Mouse (Mus musculus) heart, embryonic 11.5 days (tissue): Measurements from ENCODE around the gene Klf15. TPM values are rescaled to one million over a fixed set of nuclear protein-coding genes. Genes with fewer than 3 reads are reported as not detected.

Source experiments
- ATAC-seq: fragments of 200-750 bp; cut with Nextera tagmentation; replicated peaks from 2 replicates; pipeline ENCODE4 v1.8.0; 2017; ENCODE audit warnings: moderate library complexity; ENCODE audit not compliant: insufficient number of reproducible peaks, low FRiP score, low TSS enrichment
- H3K27ac ChIP-seq: fragments of 300-500 bp; sonication (generic); 2 replicates; pipeline ENCODE4 v1.5.1; 2014; ENCODE audit warnings: mild to moderate bottlenecking, low read depth, low read length
- H3K27me3 ChIP-seq: fragments of 300-500 bp; sonication (generic); 2 replicates; pipeline ENCODE4 v1.6.1; 2014; ENCODE audit warnings: mild to moderate bottlenecking, low read length, mixed read lengths; ENCODE audit not compliant: control insufficient read depth, insufficient read depth
- H3K36me3 ChIP-seq: fragments of 300-500 bp; sonication (generic); 2 replicates; pipeline ENCODE4 v1.6.1; 2014; ENCODE audit warnings: mild to moderate bottlenecking, low read length, moderate library complexity, mixed read lengths; ENCODE audit not compliant: control insufficient read depth, insufficient read depth
- H3K4me1 ChIP-seq: fragments of 300-500 bp; sonication (generic); 2 replicates; pipeline ENCODE4 v1.6.1; 2014; ENCODE audit warnings: low read length; ENCODE audit not compliant: control insufficient read depth, insufficient read depth
- H3K4me2 ChIP-seq: fragments of 300-500 bp; sonication (generic); 2 replicates; pipeline ENCODE4 v1.6.1; 2014; ENCODE audit warnings: mild to moderate bottlenecking, moderate library complexity
- H3K4me3 ChIP-seq: fragments of 300-500 bp; sonication (generic); 2 replicates; pipeline ENCODE4 v1.5.1; 2014; ENCODE audit warnings: low read depth, low read length
- H3K9ac ChIP-seq: fragments of 300-500 bp; sonication (generic); 2 replicates; pipeline ENCODE4 v1.6.1; 2014; ENCODE audit warnings: mild to moderate bottlenecking, low read depth, low read length, moderate library complexity
- H3K9me3 ChIP-seq: fragments of 300-500 bp; sonication (generic); replicated peaks from 2 replicates; pipeline ENCODE4 v1.6.1; 2016; ENCODE audit warnings: low read length; ENCODE audit not compliant: control insufficient read depth
- WGBS: fragments of 180-500 bp; shearing (Covaris S2); extraction: QIAGEN DNeasy Blood & Tissue Kit; methylation state at CpG from one replicate; pipeline ENCODE4 v1.1.7; 2014; ENCODE audit not compliant: insufficient replicate concordance; 5-methylcytosine and 5-hydroxymethylcytosine counted together
- polyA plus RNA-seq: library from polyadenylated mRNA; unstranded; fragments of >200 nt; fragmentation: Nextera tagmentation; extraction: Ambion mirVana; gene quantifications from 2 replicates; pipeline ENCODE4 v1.2.1, GENCODE M21; 2014

Gene Klf15
- polyA plus RNA-seq, 1 experiment from 2014 or later: 6.2 TPM

GRCm38 (mm10) chr6:90474361-90474750, 12.0 kb downstream of the Klf15 start:
- ATAC-seq: no peak
- 85% methylated on average over 3 of the region's 3 CpGs for WGBS
- no peak overlapping the region for H3K4me2 ChIP-seq

GRCm38 (mm10) chr6:90475176-90475853, 12.9 kb downstream of the Klf15 start:
- no peaks in the 10 kb centered on the region for H3K36me3 ChIP-seq
- no peak overlapping the region for H3K9ac ChIP-seq
- 75% methylated on average over 4 of the region's 4 CpGs for WGBS
- no peak overlapping the region for H3K4me2 ChIP-seq
- ATAC-seq: no peak
- 0 out of 2 replicates have a peak, but pooled peaks cover 3% of the 10 kb centered on the region for H3K9me3 ChIP-seq
- H3K4me1 ChIP-seq: peaks cover 17% of the 10 kb centered on the region
- H3K27me3 ChIP-seq: no peaks in the 10 kb centered on the region
- H3K27ac ChIP-seq: no peak overlapping the region
- no peak overlapping the region for H3K4me3 ChIP-seq

More at GRCm38 (mm10) chr6:90474361-90474750, 12.0 kb downstream of the Klf15 start:
- Histone ChIP-seq H3K36me3 (no peaks in the 10 kb centered on the region), H3K27ac (no peak overlapping the region), H3K4me3 (no peak overlapping the region), H3K9me3 (0 out of 2 replicates have a peak, but pooled peaks cover 3% of the 10 kb centered on the region), H3K9ac (no peak overlapping the region), H3K4me1 (peaks cover 17% of the 10 kb centered on the region), H3K27me3 (no peaks in the 10 kb centered on the region)

- no peaks in the 10 kb centered on the region for H3K36me3 ChIP-seq
- H3K9ac ChIP-seq: no peak overlapping the region
- H3K27ac ChIP-seq: no peak overlapping the region
- 0 out of 2 replicates have a peak, but pooled peaks cover 3% of the 10 kb centered on the region for H3K9me3 ChIP-seq
- H3K4me3 ChIP-seq: no peak overlapping the region
- no peak overlapping the region for H3K4me2 ChIP-seq
- no peak for ATAC-seq
- H3K4me1 ChIP-seq: peaks cover 15% of the 10 kb centered on the region
- WGBS: 81% methylated on average over 3 of the region's 3 CpGs
- no peaks in the 10 kb centered on the region for H3K27me3 ChIP-seq
Observed at GRCm38 (mm10) chr6:90475854-90476212, 13.5 kb downstream of the Klf15 start.

GRCm38 (mm10) chr6:90476941-90477518, 14.7 kb downstream of the Klf15 start:
- 34% methylated on average over 14 of the region's 14 CpGs for whole genome bisulfite sequencing
- Histone ChIP-seq H3K36me3 (no peaks in the 10 kb centered on the region), H3K27ac (no peak overlapping the region), H3K9me3 (0 out of 2 replicates have a peak, but pooled peaks cover 3% of the 10 kb centered on the region), H3K4me2 (peak overlapping the region; percentile 35), H3K4me1 (peaks cover 13% of the 10 kb centered on the region), H3K27me3 (no peaks in the 10 kb centered on the region), H3K4me3 (no peak overlapping the region), H3K9ac (no peak overlapping the region)
- ATAC-seq: no peak

- Histone ChIP-seq H3K36me3 (no peaks in the 10 kb centered on the region), H3K4me2 (no peak overlapping the region), H3K4me1 (0 out of 2 replicates have a peak, but pooled peaks cover 4% of the 10 kb centered on the region), H3K4me3 (no peak overlapping the region), H3K9ac (no peak overlapping the region), H3K9me3 (no peaks in the 10 kb centered on the region), H3K27me3 (no peaks in the 10 kb centered on the region), H3K27ac (no peak overlapping the region)
- 61% methylated on average over 3 of the region's 3 CpGs for WGBS
- ATAC-seq: no peak
Observed at GRCm38 (mm10) chr6:90484249-90484648, 21.9 kb downstream of the Klf15 start.

- Histone ChIP-seq H3K9me3 (no peaks in the 10 kb centered on the region), H3K9ac (no peak overlapping the region), H3K36me3 (no peaks in the 10 kb centered on the region), H3K27ac (no peak overlapping the region), H3K4me3 (no peak overlapping the region), H3K27me3 (no peaks in the 10 kb centered on the region), H3K4me2 (no peak overlapping the region), H3K4me1 (0 out of 2 replicates have a peak, but pooled peaks cover 4% of the 10 kb centered on the region)
- ATAC-seq: no peak
- 74% methylated on average over 5 of the region's 5 CpGs for WGBS
Observed at GRCm38 (mm10) chr6:90484876-90485275, 22.5 kb downstream of the Klf15 start.

GRCm38 (mm10) chr6:90486176-90486921, 24.0 kb downstream of the Klf15 start, which contains the start of gene Aldh1l1:
Aldh1l1 (plus strand) TSS chr6:90486427.
- H3K9me3 ChIP-seq: no peaks in the 10 kb centered on the region
- no peak within 1 kb of the TSS for H3K4me2 ChIP-seq
- 75% methylated on average over 12 of the region's 12 CpGs for WGBS
- ATAC-seq: no peak
- no peak within 1 kb of the TSS for H3K27ac ChIP-seq
- no peak within 1 kb of the TSS for H3K9ac ChIP-seq
- H3K27me3 ChIP-seq: no peaks in the 10 kb centered on the region
- no peaks in the 10 kb centered on the region for H3K4me1 ChIP-seq
- no peaks in the 10 kb centered on the region for H3K36me3 ChIP-seq
- no peak within 1 kb of the TSS for H3K4me3 ChIP-seq

- no peaks in the 10 kb centered on the region for H3K27me3 ChIP-seq
- H3K36me3 ChIP-seq: no peaks in the 10 kb centered on the region
- H3K9ac ChIP-seq: no peak overlapping the region
- no peaks in the 10 kb centered on the region for H3K9me3 ChIP-seq
- no peak overlapping the region for H3K4me2 ChIP-seq
- no peaks in the 10 kb centered on the region for H3K4me1 ChIP-seq
- WGBS: 85% methylated on average over 1 of the region's 1 CpGs
- no peak for ATAC-seq
- H3K4me3 ChIP-seq: no peak overlapping the region
- no peak overlapping the region for H3K27ac ChIP-seq
Observed at GRCm38 (mm10) chr6:90487531-90487930, 25.2 kb downstream of the Klf15 start.
